Mouse (Mus musculus) granulocyte monocyte progenitor cell, adult 5-6 weeks (primary cell): ENCODE data around the gene Pard6b. TPM values are rescaled to one million over a fixed set of nuclear protein-coding genes. Genes with fewer than 3 reads are reported as not detected.

Experiments
- ATAC-seq: replicated peaks from 2 replicates; pipeline ENCODE4 v1.8.0; 2016; ENCODE audit warnings: mild to moderate bottlenecking, moderate TSS enrichment, inconsistent platforms; ENCODE audit not compliant: poor library complexity, severe bottlenecking
- total RNA-seq, 2 experiments: library from RNA; stranded (forward) in 1 of 2; stranded (reverse) in 1 of 2; fragments of 200-712, 200-1000 nt in 1 of 2; fragments of >200 nt in 1 of 2; fragmentation: Nextera tagmentation in 1 of 2; gene quantifications; 2 replicates each; pipeline ENCODE4 v1.2.3; 2014 to 2017

The Pard6b gene
- total RNA-seq, 2 experiments from 2014 or later = 0.21 TPM; not detected in 1

GRCm38 (mm10) chr2:168123652-168124051 lies 42.8 kb downstream of the Pard6b start:
- ATAC-seq = no peak

DNA sequence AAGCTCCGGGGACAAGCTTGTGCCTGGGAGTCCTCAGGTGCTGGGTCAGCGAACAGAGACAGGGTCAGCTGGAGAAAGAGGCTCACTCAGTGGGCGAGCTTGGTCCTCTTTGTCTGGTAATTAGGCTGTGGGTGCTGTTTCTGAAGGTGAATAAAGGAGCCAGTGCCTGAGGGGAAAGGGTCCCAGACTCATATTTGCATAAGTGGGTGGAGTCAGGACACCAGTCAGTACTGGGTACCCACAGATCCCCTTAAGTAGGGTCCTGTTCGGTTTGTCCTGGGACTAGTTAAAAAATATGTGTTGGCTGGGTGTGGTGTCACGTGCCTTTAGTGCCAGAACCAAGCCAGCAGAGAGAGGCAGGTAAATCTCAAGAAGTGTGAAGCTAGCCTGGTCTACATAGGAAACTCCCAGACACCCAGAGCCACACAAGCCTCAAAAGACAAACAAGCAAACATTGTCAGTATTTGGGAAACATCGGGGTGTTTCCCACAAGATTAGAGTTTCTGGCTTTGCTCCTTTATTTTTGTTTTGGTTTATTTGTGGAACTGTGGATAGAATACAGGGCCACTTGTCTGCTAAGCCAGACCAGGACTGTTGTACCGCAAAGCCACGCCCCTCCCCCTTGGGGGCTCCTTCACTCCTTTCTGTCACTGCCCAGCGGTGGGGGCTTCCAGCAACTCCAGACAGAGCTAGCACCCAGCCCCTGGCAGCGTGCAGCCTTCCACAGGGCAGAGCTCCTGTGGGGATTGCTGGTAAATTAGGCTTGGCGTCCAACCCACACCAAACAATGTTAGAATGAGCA lies 44.7 kb downstream of the Pard6b start:
- no peak for ATAC-seq

DNA sequence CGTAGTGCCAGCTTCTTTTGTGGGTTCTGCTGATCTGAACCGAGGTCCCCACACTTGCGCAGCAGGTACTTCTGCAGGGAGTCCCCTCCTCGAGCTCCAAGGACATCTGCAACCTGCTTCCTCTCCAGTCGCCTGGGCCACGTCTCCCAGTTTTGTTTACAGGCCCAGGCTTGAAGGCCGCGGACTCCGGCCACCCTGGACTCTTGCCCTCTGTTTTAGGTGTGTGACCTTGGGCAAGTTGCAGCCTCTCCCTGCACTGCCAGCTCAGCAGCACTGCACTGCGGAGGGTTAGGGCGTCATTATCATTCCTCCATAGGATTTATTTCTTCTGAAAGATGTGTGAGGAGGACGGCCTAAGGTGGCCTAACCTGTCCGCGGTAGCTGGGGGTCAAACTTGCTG lies 47.0 kb downstream of the Pard6b start:
- no peak for ATAC-seq

GRCm38 (mm10) chr2:168128211-168128859 lies 47.5 kb downstream of the Pard6b start:
- ATAC-seq = peak; percentile 94

- no peak for ATAC-seq
Observed at GRCm38 (mm10) chr2:168130046-168130445, 49.2 kb downstream of the Pard6b start.

GRCm38 (mm10) chr2:168137161-168137560 lies 56.4 kb downstream of the Pard6b start:
- no peak for ATAC-seq

DNA sequence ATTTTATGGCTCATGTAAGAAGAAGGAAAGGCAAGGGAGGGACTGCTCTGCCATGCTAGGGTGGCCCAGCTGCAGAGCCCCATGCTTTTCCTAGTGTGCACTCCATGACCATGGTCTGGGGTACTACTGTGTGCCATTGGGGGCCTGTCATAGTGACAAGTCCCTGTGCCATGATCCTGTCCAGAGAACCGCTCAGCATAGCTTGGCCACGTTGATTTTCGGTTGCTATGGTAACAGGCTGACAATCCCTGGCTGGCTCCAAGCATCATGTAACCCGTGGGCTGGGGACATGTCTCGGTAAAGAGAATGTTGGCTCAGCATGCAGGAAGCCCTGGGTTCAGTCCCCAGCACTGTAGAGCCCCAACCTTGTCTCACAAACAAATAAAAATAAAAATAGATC lies 63.0 kb downstream of the Pard6b start:
- ATAC-seq = no peak

DNA sequence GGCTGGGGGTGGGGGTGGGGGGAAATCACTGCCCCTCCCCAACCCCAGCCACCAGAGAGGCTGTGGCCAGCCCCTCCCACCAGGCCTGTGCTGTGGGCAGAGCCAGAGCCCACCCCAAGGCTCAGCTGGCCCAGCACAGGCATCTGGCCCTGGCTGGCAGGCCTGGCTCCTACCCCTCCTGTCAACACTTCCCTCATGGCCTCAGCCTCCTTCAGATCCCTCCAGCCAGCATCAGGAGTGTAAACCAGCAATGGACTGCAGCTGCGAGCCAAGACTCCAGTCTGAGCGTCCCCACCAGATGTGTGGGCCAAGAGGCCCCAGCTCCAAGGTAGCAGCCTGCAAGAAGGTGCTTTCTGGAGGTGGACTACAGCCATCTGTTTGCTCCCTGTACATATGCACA lies 64.6 kb downstream of the Pard6b start:
- ATAC-seq = no peak

DNA sequence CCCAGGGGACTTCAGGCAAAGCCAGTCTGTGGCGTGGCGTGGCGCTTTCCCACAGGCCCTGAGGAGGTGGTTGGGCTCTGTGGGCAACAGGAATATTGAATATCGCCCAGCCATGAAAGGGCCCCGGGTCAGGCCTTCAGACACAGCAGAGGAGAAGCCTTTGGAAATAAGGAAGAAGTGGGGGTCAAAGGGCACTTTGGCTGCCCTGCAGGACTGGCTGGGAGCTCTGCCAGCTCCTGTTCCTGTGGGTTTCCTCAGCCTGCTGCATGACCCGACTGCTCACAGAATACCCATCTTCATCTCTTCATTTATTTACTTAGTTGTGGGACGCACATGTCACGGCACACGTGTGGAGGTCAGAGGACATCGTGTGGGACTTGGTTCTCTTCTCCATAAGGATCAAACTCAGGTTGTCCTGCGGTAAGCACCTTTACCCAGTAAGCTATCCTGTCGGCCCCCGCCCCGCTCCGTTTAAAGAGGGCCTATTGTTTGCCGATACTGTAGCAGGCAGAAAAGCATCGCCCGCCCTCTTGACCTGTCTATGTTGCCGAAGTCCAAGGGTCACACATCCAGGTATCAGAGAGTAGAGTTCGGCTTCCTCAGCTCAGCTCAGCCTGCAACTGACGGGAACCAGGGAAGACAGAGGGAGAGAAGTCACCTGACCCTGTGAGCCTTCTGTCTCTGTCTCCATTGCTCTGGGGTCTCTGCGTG lies 67.1 kb downstream of the Pard6b start:
- no peak for ATAC-seq

GRCm38 (mm10) chr2:168149241-168149640 lies 68.4 kb downstream of the Pard6b start:
- peak; percentile 52; the same call in 1 of the 2 replicates for ATAC-seq

Other genes starting within 250 kb of the Pard6b start
- gene Ptpn1, start 148.9 kb upstream of the Pard6b start, total RNA-seq (2014; fragmentation: Nextera tagmentation) = 20.9 and 31.6 TPM in 2 replicates
- 28.7 and 37.3 TPM in 2 replicates for gene Ptpn1, start 148.9 kb upstream of the Pard6b start, total RNA-seq (2017)
- not detected in 2 replicates for gene Ripor3, start 70.4 kb upstream of the Pard6b start, total RNA-seq (2014; fragmentation: Nextera tagmentation)
- gene Ripor3, start 70.4 kb upstream of the Pard6b start, total RNA-seq (2017) = not detected in 2 replicates
- gene Adnp, start 126.1 kb downstream of the Pard6b start, total RNA-seq (2014; fragmentation: Nextera tagmentation) = 28.7 and 36.3 TPM in 2 replicates
- 0.95 and 4.7 TPM in 2 replicates for gene Adnp, start 126.1 kb downstream of the Pard6b start, total RNA-seq (2017)
- 36.9 and 50.4 TPM in 2 replicates for gene Gm20716, start 149.4 kb downstream of the Pard6b start, total RNA-seq (2014; fragmentation: Nextera tagmentation)
- 38.6 and 39.8 TPM in 2 replicates for gene Gm20716, start 149.4 kb downstream of the Pard6b start, total RNA-seq (2017)
- 54.1 and 58.0 TPM in 2 replicates for gene Dpm1, start 149.6 kb downstream of the Pard6b start, total RNA-seq (2014; fragmentation: Nextera tagmentation)
- gene Dpm1, start 149.6 kb downstream of the Pard6b start, total RNA-seq (2017) = 46.7 and 54.9 TPM in 2 replicates
- 4.1 and 6.0 TPM in 2 replicates for gene Mocs3, start 149.6 kb downstream of the Pard6b start, total RNA-seq (2014; fragmentation: Nextera tagmentation)
- gene Mocs3, start 149.6 kb downstream of the Pard6b start, total RNA-seq (2017) = 3.2 and 3.7 TPM in 2 replicates
- gene Kcng1, start 200.7 kb downstream of the Pard6b start, total RNA-seq (2014; fragmentation: Nextera tagmentation) = 3.4 and 4.9 TPM in 2 replicates
- 0.04 and 0.57 TPM in 2 replicates for gene Kcng1, start 200.7 kb downstream of the Pard6b start, total RNA-seq (2017)